Comparison of ENCODE assay signal across 8 mouse cellular contexts in the genomic region with DNA sequence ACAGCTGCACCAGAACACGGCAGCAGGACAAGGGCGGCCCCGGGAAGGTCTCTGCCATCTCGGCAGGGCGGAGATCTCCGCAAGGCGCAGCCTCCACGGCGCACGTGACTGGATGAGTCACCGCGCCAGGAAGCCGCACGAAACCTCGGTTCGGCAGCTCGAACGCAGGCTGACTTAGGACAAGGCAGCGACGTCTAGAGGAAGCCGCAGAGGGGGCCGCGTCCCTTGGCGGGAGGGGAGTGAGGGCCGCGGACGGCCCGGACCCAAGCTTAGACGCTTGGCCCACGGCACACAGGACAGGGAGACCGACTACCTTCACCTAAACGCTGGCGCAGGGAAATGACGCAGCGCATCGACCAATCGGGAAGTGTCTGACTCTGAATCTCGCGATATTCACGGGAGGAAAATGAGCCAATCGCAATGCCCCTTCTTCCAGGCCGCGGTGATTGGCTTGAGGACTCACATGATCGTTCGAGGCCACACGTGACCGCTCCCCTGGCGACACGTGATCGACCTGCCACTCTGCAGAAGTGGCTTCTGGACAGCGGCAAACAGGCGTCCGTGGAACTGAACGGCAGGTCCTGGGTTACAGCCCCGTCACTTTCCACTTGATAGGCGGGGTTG. TPM values are rescaled to one million over a fixed set of nuclear protein-coding genes. Genes with fewer than 3 reads are reported as not detected.
A peak's percentile ranks its signal among the peaks of the same experiment; 100 is the strongest.
DNase-seq lines count a peak whose midpoint lies in the region; ATAC-seq lines count a peak whose summit lies in the region.

No protein-coding gene starts in this region.

- H3K27me3 ChIP-seq in heart, embryonic 13.5 days (replicated peaks): peaks cover 6% of the 10 kb centered on the region; the same call in 1 of the 2 replicates
- 0 out of 2 replicates have a peak, but pooled peaks cover 4% of the 10 kb centered on the region for H3K27me3 ChIP-seq in liver, embryonic 12.5 days (replicated peaks)
- no peaks in the 10 kb centered on the region for H3K27me3 ChIP-seq in stomach, embryonic 15.5 days (replicated peaks)

- under 1% methylated on average over 56 of the region's 56 CpGs for WGBS in heart, embryonic 13.5 days
- under 1% methylated on average over 56 of the region's 56 CpGs for WGBS in liver, embryonic 12.5 days (ENCODE audit: insufficient replicate concordance)
- WGBS in stomach, embryonic 15.5 days: under 1% methylated on average over 56 of the region's 56 CpGs

- ATAC-seq in heart, embryonic 13.5 days (ENCODE audit: extremely low read depth, insufficient number of reproducible peaks, low FRiP score, low TSS enrichment): peak; percentile 95
- peak; percentile 89 for ATAC-seq in liver, embryonic 12.5 days
- peak; percentile 95 for ATAC-seq in stomach, embryonic 15.5 days (ENCODE audit: insufficient read depth, low FRiP score, low read depth)

- DNase-seq in CD4-positive, CD25-positive, alpha-beta regulatory T cell, adult 2 months (ENCODE audit: low read depth, low spot score): peak; percentile 99
- DNase-seq in fat pad, adult 2 months (ENCODE audit: extremely low read depth, low read depth, low spot score): peak; percentile 97
- DNase-seq in kidney, postnatal 10 days: peak; percentile 99
- peak; percentile 97 to 98 for DNase-seq in natural killer cell, adult 2 months (ENCODE audit: low spot score in 2 of 2)

- 0 out of 2 replicates have a peak, but pooled peaks cover 4% of the 10 kb centered on the region for H3K4me1 ChIP-seq in brown adipose tissue, adult 24 weeks (ENCODE audit: control insufficient read depth, insufficient read depth, insufficient read length, low read length)
- H3K4me1 ChIP-seq in heart, embryonic 13.5 days: peaks cover 17% of the 10 kb centered on the region
- H3K4me1 ChIP-seq in liver, embryonic 12.5 days: peaks cover 30% of the 10 kb centered on the region
- H3K4me1 ChIP-seq in stomach, embryonic 15.5 days: peaks cover 4% of the 10 kb centered on the region

- H3K9me3 ChIP-seq in heart, embryonic 13.5 days: no peaks in the 10 kb centered on the region
- no peaks in the 10 kb centered on the region for H3K9me3 ChIP-seq in liver, embryonic 12.5 days (replicated peaks)
- H3K9me3 ChIP-seq in stomach, embryonic 15.5 days: no peaks in the 10 kb centered on the region

- H3K27ac ChIP-seq in brown adipose tissue, adult 24 weeks (replicated peaks; ENCODE audit: low read depth, low read length): peak overlapping the region; percentile 95
- peak overlapping the region; percentile 92 for H3K27ac ChIP-seq in heart, embryonic 13.5 days (replicated peaks)
- peak overlapping the region; percentile 86 for H3K27ac ChIP-seq in liver, embryonic 12.5 days
- H3K27ac ChIP-seq in stomach, embryonic 15.5 days: peak overlapping the region; percentile 97

- H3K9ac ChIP-seq in heart, embryonic 13.5 days: peak overlapping the region; percentile 94
- H3K9ac ChIP-seq in liver, embryonic 12.5 days: peak overlapping the region; percentile 89
- peak overlapping the region; percentile 76 for H3K9ac ChIP-seq in stomach, embryonic 15.5 days

- H3K4me2 ChIP-seq in heart, embryonic 13.5 days: peak overlapping the region; percentile 98
- H3K4me2 ChIP-seq in liver, embryonic 12.5 days: peak overlapping the region; percentile 95
- peak overlapping the region; percentile 88 for H3K4me2 ChIP-seq in stomach, embryonic 15.5 days

- H3K36me3 ChIP-seq in heart, embryonic 13.5 days: 0 out of 2 replicates have a peak, but pooled peaks cover 4% of the 10 kb centered on the region
- H3K36me3 ChIP-seq in liver, embryonic 12.5 days: peaks cover 3% of the 10 kb centered on the region; the same call in 1 of the 2 replicates
- no peaks in the 10 kb centered on the region for H3K36me3 ChIP-seq in stomach, embryonic 15.5 days

- peak overlapping the region; percentile 80 for H3K4me3 ChIP-seq in brown adipose tissue, adult 24 weeks (ENCODE audit: insufficient read depth, low read depth, low read length)
- peak overlapping the region; percentile 66 for H3K4me3 ChIP-seq in heart, embryonic 13.5 days
- peak overlapping the region; percentile 88 for H3K4me3 ChIP-seq in liver, embryonic 12.5 days
- peak overlapping the region; percentile 76 for H3K4me3 ChIP-seq in stomach, embryonic 15.5 days (replicated peaks)

RNA-seq across cellular contexts. Expression of gene Dync1h1, which starts 9.9 kb away (rescaled TPM):
- polyA plus RNA-seq in brown adipose tissue, adult 24 weeks (2012; ENCODE audit: insufficient read depth, insufficient read length, missing spikeins): 27.5 and 31.3 TPM in 2 replicates
- 41.7 and 42.0 TPM in 2 replicates for polyA plus RNA-seq in heart, embryonic 13.5 days (2015; fragmentation: Nextera tagmentation; extraction: Ambion mirVana)
- 20.5 and 23.0 TPM in 2 replicates for polyA plus RNA-seq in liver, embryonic 12.5 days (2016; fragmentation: Nextera tagmentation; extraction: Ambion mirVana)
- polyA plus RNA-seq in stomach, embryonic 15.5 days (2015; fragmentation: Nextera tagmentation; extraction: Ambion mirVana): 41.5 and 41.9 TPM in 2 replicates

Comparison
In these comparisons a context has a peak if more than half of its experiments do, and no peak if none do; other contexts are left out.
1. Peak in every context shown above with its lines: DNase-seq, ATAC-seq, H3K4me3 ChIP-seq and H3K27ac ChIP-seq.